Mouse (Mus musculus): ENCODE results near the gene Tent4b.

GRCm38 (mm10) chr8:88297976-88298732 lies 99.1 kb downstream of the Tent4b start:
- TF ChIP-seq EP300 (IDR thresholded peaks at IDR 0.05) (no peak), CTCF (IDR thresholded peaks at IDR 0.05) (no peak)
